Mouse (Mus musculus): Measurements from ENCODE around the gene Olfr976. TPM values are rescaled to one million over a fixed set of nuclear protein-coding genes. Genes with fewer than 3 reads are reported as not detected.
"Not testable (repeated sequence)": the region's sequence is repeated elsewhere in the genome, so short reads cannot be mapped to it uniquely, and the experiment has no call there.

Olfr976 gene
- not detected for total RNA-seq (2021)
- long read RNA-seq, experiment 1: 0 reads
- long read RNA-seq, experiment 2: 0 reads

DNA sequence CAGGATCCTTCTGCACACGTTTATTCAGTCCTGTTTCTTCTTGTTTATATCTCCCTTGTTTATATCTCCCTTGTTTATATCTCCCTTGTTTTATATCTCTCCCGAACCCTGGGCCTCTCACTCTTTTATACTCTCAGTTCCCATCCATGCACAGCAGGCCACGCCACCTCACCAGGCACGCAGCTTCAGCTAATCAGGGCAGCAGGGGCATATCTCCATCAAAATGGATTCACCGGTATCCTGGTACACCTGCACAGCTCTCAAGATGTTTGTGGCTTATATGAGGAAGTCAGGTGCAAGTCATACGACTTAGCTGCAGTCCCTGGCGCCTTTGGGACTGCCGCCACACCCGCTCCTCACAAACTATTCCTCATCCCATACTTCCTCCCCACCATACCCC lies at the start of gene Olfr976:
Gene Olfr976, minus strand, starts transcription at position 101 of the 400 bp plus-strand sequence.
- not testable (repeated sequence) for DNase-seq (ENCODE audit: low spot score in 2 of 2)

- DNase-seq (ENCODE audit: low spot score in 2 of 2): no peak
Measured at GRCm38 (mm10) chr9:40009482-40009881, 48.5 kb upstream of the Olfr976 start, which contains the start of gene Olfr980. Olfr980 (minus strand) TSS chr9:40009582.

DNA sequence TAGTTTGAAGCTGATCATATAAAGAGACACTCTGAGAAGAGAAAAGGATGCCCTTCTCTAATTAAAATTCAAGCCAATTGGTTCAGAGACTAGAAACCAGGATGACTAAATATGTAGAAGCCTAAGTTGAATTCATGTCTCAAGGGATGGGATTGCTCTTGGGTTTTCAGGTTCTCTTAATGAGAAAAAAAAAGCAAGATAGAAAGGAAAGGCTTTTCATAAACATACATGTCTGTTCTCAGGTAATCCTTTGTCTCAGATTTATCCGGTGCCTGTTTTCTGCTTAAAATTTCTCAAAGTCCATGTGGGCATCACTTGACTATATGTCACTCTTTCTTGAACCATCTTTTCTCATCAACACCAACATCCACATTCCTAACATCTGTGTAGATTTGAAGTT lies 42.4 kb upstream of the Olfr976 start, which contains the start of gene Olfr979:
Gene Olfr979, minus strand, starts transcription at position 101 of the 400 bp plus-strand sequence.
- no peak for DNase-seq (ENCODE audit: low spot score in 2 of 2)

DNA sequence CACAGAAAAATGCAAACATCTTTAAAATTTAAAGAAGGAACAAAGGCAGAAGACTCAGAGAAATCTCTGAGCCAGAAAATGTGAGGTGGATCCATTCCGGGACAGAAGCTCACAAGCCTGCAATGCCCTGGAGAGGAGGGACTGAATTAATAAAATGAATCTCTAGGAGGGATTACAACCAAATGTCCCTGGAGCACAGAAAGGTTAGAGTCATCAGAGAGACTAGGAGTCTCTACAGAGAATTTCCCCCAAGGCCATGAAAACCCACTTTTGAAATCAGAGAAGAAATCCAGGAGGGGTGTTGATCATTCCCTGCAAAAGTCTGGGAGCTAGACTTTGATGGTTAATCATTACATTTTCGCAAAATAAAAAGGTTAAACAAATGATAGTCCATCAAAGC lies 30.9 kb upstream of the Olfr976 start, which contains the start of gene Olfr978:
Gene Olfr978, plus strand, starts transcription at position 301 of the 400 bp plus-strand sequence.
- no peak for DNase-seq (ENCODE audit: low spot score in 2 of 2)

GRCm38 (mm10) chr9:39976581-39977145 lies 15.7 kb upstream of the Olfr976 start:
- DNase-seq (ENCODE audit: low spot score in 2 of 2): not testable (repeated sequence)

DNA sequence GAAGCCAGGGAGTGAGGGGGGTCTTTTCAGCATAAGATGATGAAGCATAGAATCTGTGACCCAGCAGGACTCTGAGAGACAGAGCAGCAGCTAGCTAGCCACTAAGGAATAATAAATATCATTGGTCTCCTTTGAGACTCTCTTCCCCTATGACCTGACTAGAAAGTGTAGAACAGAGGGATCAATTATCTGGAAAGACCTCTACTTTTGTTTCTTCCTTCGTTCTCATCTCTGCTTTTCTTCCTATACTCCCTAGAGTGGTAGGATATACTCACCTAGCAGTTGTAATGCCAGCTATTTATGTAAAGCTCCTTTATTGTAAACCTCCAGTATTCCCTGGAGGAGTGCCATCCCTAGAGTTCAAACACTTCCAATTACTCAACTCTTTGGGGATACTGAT lies 9.0 kb downstream of the Olfr976 start, which contains the start of gene Olfr975:
Gene Olfr975, minus strand, starts transcription at position 101 of the 400 bp plus-strand sequence.
- no peak for DNase-seq (ENCODE audit: low spot score in 2 of 2)

- DNase-seq (ENCODE audit: low spot score in 2 of 2): no peak
Measured at GRCm38 (mm10) chr9:39937201-39937600, 23.7 kb downstream of the Olfr976 start, which contains the start of gene Olfr974. Olfr974 (plus strand) TSS chr9:39937501.

- not testable (repeated sequence) for DNase-seq (ENCODE audit: low spot score in 2 of 2)
Measured at GRCm38 (mm10) chr9:39928837-39929236, 32.1 kb downstream of the Olfr976 start.

DNA sequence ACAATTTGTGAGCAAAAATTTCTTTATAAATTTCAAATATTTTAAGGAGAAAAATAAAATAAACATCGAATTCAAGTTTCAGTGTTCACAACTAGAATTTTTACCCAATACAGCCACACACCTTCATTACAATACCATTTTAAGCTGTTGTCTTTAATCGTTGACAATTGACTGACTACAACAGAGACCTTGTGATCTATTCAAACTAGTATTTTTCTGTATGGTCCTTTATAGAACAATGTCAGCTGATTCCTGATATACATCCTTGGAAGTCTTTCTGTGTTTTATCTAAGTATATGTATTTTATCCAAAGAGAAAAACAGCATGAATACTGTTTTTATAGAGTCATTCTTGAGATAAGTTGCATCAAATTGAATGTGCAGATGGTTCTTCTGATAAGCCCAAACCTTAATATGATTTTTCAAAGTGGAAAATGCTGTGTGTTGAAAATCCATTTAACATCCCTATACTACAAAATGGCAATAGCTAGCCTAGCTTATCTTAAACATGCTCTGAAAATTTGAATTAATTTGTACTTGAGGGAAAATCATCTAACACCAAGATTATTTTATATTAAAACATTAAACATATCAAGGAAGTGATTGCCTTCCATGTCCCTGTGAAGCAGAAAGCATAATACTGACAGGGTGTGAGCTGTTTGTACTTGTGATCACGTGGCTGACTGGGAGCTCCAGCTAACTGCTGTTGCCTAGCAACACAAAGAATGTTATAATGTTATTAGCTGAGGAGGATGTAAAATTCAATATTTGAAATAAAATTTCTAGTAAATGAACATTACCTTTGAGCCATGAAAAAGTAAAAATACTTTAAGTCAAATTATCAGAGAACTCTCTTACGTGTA lies 32.7 kb downstream of the Olfr976 start:
- DNase-seq (ENCODE audit: low spot score in 2 of 2): not testable (repeated sequence)

GRCm38 (mm10) chr9:39909939-39910338 lies 51.0 kb downstream of the Olfr976 start:
- no peak for DNase-seq (ENCODE audit: low spot score in 2 of 2)

- DNase-seq (ENCODE audit: low spot score in 2 of 2): no peak
Measured at GRCm38 (mm10) chr9:39907036-39907435, 53.9 kb downstream of the Olfr976 start, which contains the start of gene Olfr229. Olfr229 (plus strand) TSS chr9:39907336.

GRCm38 (mm10) chr9:39905106-39905505 lies 55.8 kb downstream of the Olfr976 start:
- no peak for DNase-seq (ENCODE audit: low spot score in 2 of 2)

Other genes with a start within 250 kb of the Olfr976 start
- gene Olfr965, start 249.8 kb downstream of the Olfr976 start, total RNA-seq (2021): not detected
- gene Olfr150, start 230.2 kb downstream of the Olfr976 start, total RNA-seq (2021): not detected
- gene Olfr967, start 214.9 kb downstream of the Olfr976 start, total RNA-seq (2021): not detected
- not detected for gene Olfr968, start 177.9 kb downstream of the Olfr976 start, total RNA-seq (2021)
- not detected for gene Olfr969, start 170.2 kb downstream of the Olfr976 start, total RNA-seq (2021)
- not detected for gene Olfr970, start 152.3 kb downstream of the Olfr976 start, total RNA-seq (2021)
- gene Olfr971, start 124.3 kb downstream of the Olfr976 start, total RNA-seq (2021): not detected
- gene Olfr972, start 94.7 kb downstream of the Olfr976 start, total RNA-seq (2021): not detected
- gene Olfr229, start 53.8 kb downstream of the Olfr976 start, total RNA-seq (2021): not detected
- not detected for gene Olfr974, start 23.6 kb downstream of the Olfr976 start, total RNA-seq (2021)
- not detected for gene Olfr975, start 9.1 kb downstream of the Olfr976 start, total RNA-seq (2021)
- not detected for gene Olfr978, start 31.0 kb upstream of the Olfr976 start, total RNA-seq (2021)
- gene Olfr979, start 42.3 kb upstream of the Olfr976 start, total RNA-seq (2021): not detected
- not detected for gene Olfr980, start 48.4 kb upstream of the Olfr976 start, total RNA-seq (2021)
- not detected for gene Olfr981, start 60.3 kb upstream of the Olfr976 start, total RNA-seq (2021)
- gene Olfr982, start 112.7 kb upstream of the Olfr976 start, total RNA-seq (2021): not detected
- not detected for gene Olfr983, start 132.5 kb upstream of the Olfr976 start, total RNA-seq (2021)
- gene Olfr984, start 153.1 kb upstream of the Olfr976 start, total RNA-seq (2021): under 1 TPM in 1 of 2 experiments, not detected in 1; 0.07 TPM
- not detected for gene Olfr985, start 169.1 kb upstream of the Olfr976 start, total RNA-seq (2021)
- not detected for gene Tmem225, start 187.0 kb upstream of the Olfr976 start, total RNA-seq (2021)
- under 1 TPM in 1 of 2 experiments, not detected in 1; 0.12 TPM for gene Olfr986, start 219.8 kb upstream of the Olfr976 start, total RNA-seq (2021)
- gene Zfp202, start 231.2 kb upstream of the Olfr976 start, total RNA-seq (2021): 1 to 10 TPM; 3.3 to 3.5 TPM